Mouse (Mus musculus) CD8-positive naive resting alpha-beta T cell, adult 57 days (primary cell): ENCODE results near the gene Acad10. TPM values are rescaled to one million over a fixed set of nuclear protein-coding genes. Genes with fewer than 3 reads are reported as not detected.

Experiments used
- total RNA-seq: library from RNA; stranded (reverse); gene quantifications from one replicate; pipeline ENCODE4 v1.2.4, GENCODE M21; 2023

Gene Acad10
- 12.5 TPM for total RNA-seq

DNA sequence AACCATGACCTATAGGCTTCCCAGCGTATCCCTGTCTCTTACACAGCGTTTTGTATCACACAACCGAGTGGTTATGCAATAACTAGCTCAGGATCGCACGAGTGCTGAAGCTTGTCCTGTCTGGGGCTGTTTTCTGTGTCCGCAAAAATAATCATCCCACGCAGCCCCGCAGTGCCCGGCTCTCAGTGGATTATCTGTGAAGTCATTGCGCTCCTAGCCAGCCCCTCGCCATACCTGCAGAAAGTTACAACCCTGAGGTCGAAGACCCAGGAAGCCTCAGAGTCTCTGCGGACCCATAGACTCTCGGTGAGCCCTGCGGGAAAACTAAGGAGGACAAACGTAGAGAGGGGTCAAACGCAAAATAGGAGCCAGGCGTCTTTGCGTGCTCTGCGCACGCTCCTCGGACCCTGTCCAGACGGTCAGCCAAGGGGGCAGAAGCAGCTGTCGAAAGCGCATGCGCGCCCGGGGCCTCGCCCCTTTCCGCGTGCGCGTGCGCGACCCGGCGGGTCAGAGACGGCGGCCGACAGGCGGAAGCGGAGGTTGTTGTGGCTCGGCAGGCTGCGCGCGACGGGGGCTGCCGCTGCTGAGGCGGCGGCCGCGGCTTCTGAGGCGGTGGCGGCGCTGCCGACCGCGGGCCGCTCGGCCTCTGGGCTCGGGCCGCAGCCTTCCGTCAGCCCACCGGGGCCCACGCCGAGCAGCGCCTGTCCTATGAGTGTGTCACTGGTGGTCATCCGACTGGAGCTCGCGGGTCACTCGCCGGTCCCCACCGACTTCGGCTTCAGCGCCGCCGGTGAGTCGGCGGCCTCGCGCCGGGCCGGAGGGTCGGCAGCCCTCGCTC, at the start of gene Acad10, which contains the start of gene Brap:
TSS of gene Acad10 (minus strand) at position 456 of the 838 bp plus-strand sequence.
TSS of gene Brap (plus strand) at position 505 of the 838 bp plus-strand sequence.

DNA sequence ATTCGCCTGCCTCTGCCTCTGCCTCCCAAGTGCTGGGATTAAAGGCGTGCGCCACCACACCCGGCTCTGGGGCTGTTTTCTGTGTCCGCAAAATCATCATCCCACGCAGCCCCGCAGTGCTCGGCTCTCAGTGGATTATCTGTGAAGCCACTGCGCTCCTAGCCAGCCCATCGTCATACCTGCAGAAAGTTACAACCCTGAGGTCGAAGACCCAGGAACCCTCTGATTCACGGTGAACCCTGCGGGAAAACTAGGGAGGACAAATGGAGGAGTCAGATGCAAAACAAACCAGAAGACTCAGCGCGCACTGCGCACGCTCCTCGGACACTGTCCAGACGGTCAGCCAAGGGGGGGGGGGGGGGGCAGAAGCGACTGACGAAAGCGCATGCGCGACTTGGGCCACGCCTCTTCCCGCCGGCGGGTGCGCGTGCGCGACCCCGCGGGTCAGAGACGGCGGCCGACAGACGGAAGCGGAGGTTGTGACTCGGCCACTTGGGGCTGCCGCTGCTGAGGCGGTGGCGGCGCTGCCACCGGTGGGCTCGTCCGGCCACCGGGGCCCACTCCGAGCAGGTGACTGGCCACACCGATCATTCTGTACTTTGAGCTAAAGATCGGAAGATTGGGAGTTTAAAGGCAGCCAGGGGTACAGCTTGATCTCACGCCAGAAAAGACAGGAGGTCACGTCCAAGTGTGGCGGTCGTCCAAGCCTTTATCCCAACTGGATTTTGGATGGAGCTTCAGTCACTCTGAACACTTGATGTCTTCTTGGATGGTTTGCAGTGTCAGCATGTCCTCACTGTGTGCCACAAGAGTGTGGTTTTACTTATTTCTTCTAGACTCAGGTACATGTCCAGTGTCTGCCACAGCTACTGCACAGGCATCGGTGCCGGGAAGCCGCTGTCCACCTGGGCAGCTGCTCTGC, 41.5 kb downstream of the Acad10 start, which contains the start of gene Acad12:
TSS of gene Acad12 (minus strand) at position 347 of the 922 bp plus-strand sequence.

DNA sequence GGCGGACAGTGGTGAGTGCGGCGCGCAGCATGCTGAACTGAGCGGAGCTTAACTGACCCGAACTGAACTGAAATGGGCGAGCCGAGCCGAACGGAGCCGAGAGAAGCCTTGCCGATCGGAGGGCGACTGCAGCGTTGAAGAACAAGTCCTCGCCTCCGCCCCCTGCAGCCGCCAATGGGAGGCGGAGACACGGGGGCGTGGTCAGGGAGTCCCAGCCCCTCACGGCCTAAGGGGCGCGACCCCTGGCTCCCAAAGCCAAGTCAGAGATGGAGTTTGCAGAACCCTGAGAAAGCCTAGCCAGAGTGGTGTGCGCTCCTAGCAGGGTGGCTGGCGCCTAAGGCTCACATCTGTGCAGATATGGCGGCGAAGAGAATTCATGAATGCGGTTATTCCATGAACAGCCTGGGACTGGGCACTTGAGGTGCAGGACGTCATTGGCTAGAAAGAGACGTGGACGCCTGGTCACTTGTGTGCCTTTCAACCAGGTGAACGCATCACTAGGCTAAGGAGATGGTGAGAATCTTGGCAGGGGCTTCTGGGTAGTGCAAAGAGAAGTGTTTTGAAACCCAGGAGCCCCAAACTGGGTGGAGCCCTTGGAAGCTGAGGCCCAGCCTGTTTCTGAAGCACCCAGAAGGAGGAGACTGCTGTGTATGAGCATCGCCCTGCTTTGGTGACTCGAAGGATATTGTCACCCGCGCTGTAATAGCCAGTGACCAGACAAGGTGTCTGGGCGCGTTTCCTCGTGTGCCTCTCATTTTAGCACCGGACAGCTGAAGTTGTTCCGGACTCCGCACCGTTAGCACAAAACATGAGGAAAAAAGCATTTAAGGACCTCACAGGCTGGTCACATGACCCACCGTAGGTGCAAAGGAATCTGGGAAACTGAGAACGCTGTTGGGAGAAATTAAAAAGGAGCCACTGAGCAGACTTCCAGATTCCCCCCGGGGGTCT, 66.6 kb downstream of the Acad10 start, which contains the start of gene Aldh2:
TSS of gene Aldh2 (minus strand) at position 374 of the 951 bp plus-strand sequence.

Other genes starting within 250 kb of the Acad10 start
- 0.86 TPM for gene Tmem116, start 208.6 kb downstream of the Acad10 start, total RNA-seq
- 71.5 TPM for gene Erp29, start 208.0 kb downstream of the Acad10 start, total RNA-seq
- gene Adam1b, start 157.1 kb downstream of the Acad10 start, total RNA-seq: not detected
- 9.6 TPM for gene Adam1a, start 115.0 kb downstream of the Acad10 start, total RNA-seq
- gene Gm42878, start 115.0 kb downstream of the Acad10 start, total RNA-seq: not detected
- gene Mapkapk5, start 114.6 kb downstream of the Acad10 start, total RNA-seq: 87.6 TPM
- 56.4 TPM for gene Aldh2, start 66.7 kb downstream of the Acad10 start, total RNA-seq
- gene Acad12, start 41.6 kb downstream of the Acad10 start, total RNA-seq: 11.8 TPM
- gene Brap, start within 50 bp of the Acad10 start, total RNA-seq: 103 TPM
- gene Atxn2, start 50.8 kb upstream of the Acad10 start, total RNA-seq: 99.3 TPM
- gene Sh2b3, start 177.1 kb upstream of the Acad10 start, total RNA-seq: 39.9 TPM
- gene Pheta1, start 188.5 kb upstream of the Acad10 start, total RNA-seq: 6.7 TPM